Mouse (Mus musculus): ENCODE data around the gene Mlh1. TPM values are rescaled to one million over a fixed set of nuclear protein-coding genes. Genes with fewer than 3 reads are reported as not detected.

The Mlh1 gene
- 27.3 and 31.0 TPM in 2 replicates for polyA plus RNA-seq (2015; fragmentation: Nextera tagmentation; extraction: Ambion mirVana)

GRCm38 (mm10) chr9:111271434-111272160, at the start of gene Mlh1, which contains the start of gene Epm2aip1:
Mlh1 (minus strand) TSS chr9:111271791.
Epm2aip1 (plus strand) TSS chr9:111271929.
- WGBS, result under 1% methylated on average over 64 of the region's 64 CpGs
- Histone ChIP-seq H3K27ac (ENCODE audit: low read length) (peak within 1 kb of the TSS; percentile 92), H3K9me3 (replicated peaks; ENCODE audit: control insufficient read depth, low read length, poor library complexity, severe bottlenecking) (no peaks in the 10 kb centered on the region), H3K27me3 (ENCODE audit: control insufficient read depth, insufficient read depth, low read depth, low read length) (no peaks in the 10 kb centered on the region), H3K4me2 (ENCODE audit: low read length) (peak within 1 kb of the TSS; percentile 96), H3K4me3 (ENCODE audit: low read depth, low read length) (peak within 1 kb of the TSS; percentile 76), H3K36me3 (ENCODE audit: control insufficient read depth, insufficient read depth, low read length) (peaks cover 5% of the 10 kb centered on the region; the same call in 1 of the 2 replicates), H3K9ac (ENCODE audit: low read depth, low read length) (peak within 1 kb of the TSS; percentile 87), H3K4me1 (ENCODE audit: control insufficient read depth, insufficient read depth, low read length) (peaks cover 50% of the 10 kb centered on the region)
- peak; percentile 100 for ATAC-seq

- Histone ChIP-seq H3K27me3 (ENCODE audit: control insufficient read depth, insufficient read depth, low read depth, low read length) (no peaks in the 10 kb centered on the region; the same call in 1 of the 2 replicates), H3K27ac (ENCODE audit: low read length) (no peak overlapping the region), H3K9me3 (replicated peaks; ENCODE audit: control insufficient read depth, low read length, poor library complexity, severe bottlenecking) (no peaks in the 10 kb centered on the region), H3K4me2 (ENCODE audit: low read length) (no peak overlapping the region), H3K9ac (ENCODE audit: low read depth, low read length) (no peak overlapping the region), H3K36me3 (ENCODE audit: control insufficient read depth, insufficient read depth, low read length) (no peaks in the 10 kb centered on the region), H3K4me1 (ENCODE audit: control insufficient read depth, insufficient read depth, low read length) (no peaks in the 10 kb centered on the region), H3K4me3 (ENCODE audit: low read depth, low read length) (no peak overlapping the region)
- 85% methylated on average over 4 of the region's 4 CpGs for WGBS
- ATAC-seq, result no peak
Observed at GRCm38 (mm10) chr9:111320912-111321311, 49.3 kb upstream of the Mlh1 start.

GRCm38 (mm10) chr9:111314219-111314618, 42.6 kb upstream of the Mlh1 start:
- Histone ChIP-seq H3K36me3 (ENCODE audit: control insufficient read depth, insufficient read depth, low read length) (0 out of 2 replicates have a peak, but pooled peaks cover 3% of the 10 kb centered on the region), H3K27me3 (ENCODE audit: control insufficient read depth, insufficient read depth, low read depth, low read length) (peaks cover 30% of the 10 kb centered on the region), H3K4me2 (ENCODE audit: low read length) (no peak overlapping the region), H3K9me3 (replicated peaks; ENCODE audit: control insufficient read depth, low read length, poor library complexity, severe bottlenecking) (no peaks in the 10 kb centered on the region; the same call in 1 of the 2 replicates), H3K9ac (ENCODE audit: low read depth, low read length) (no peak overlapping the region), H3K4me3 (ENCODE audit: low read depth, low read length) (no peak overlapping the region), H3K4me1 (ENCODE audit: control insufficient read depth, insufficient read depth, low read length) (peaks cover 2% of the 10 kb centered on the region), H3K27ac (ENCODE audit: low read length) (no peak overlapping the region)
- 32% methylated on average over 5 of the region's 5 CpGs for WGBS
- ATAC-seq, result no peak

GRCm38 (mm10) chr9:111313793-111314192, 42.2 kb upstream of the Mlh1 start:
- H3K27ac ChIP-seq (ENCODE audit: low read length), result no peak overlapping the region
- no peaks in the 10 kb centered on the region; the same call in 1 of the 2 replicates for H3K9me3 ChIP-seq (replicated peaks; ENCODE audit: control insufficient read depth, low read length, poor library complexity, severe bottlenecking)
- no peak for ATAC-seq
- peaks cover 2% of the 10 kb centered on the region for H3K4me1 ChIP-seq (ENCODE audit: control insufficient read depth, insufficient read depth, low read length)
- 0 out of 2 replicates have a peak, but pooled peaks cover 3% of the 10 kb centered on the region for H3K36me3 ChIP-seq (ENCODE audit: control insufficient read depth, insufficient read depth, low read length)
- H3K9ac ChIP-seq (ENCODE audit: low read depth, low read length), result no peak overlapping the region
- no peak overlapping the region for H3K4me3 ChIP-seq (ENCODE audit: low read depth, low read length)
- peak overlapping the region; percentile 84; the same call in 1 of the 2 replicates for H3K4me2 ChIP-seq (ENCODE audit: low read length)
- 24% methylated on average over 5 of the region's 5 CpGs for WGBS
- H3K27me3 ChIP-seq (ENCODE audit: control insufficient read depth, insufficient read depth, low read depth, low read length), result peaks cover 30% of the 10 kb centered on the region

- H3K27ac ChIP-seq (ENCODE audit: low read length), result no peak overlapping the region
- peaks cover 2% of the 10 kb centered on the region for H3K4me1 ChIP-seq (ENCODE audit: control insufficient read depth, insufficient read depth, low read length)
- H3K36me3 ChIP-seq (ENCODE audit: control insufficient read depth, insufficient read depth, low read length), result 0 out of 2 replicates have a peak, but pooled peaks cover 3% of the 10 kb centered on the region
- H3K27me3 ChIP-seq (ENCODE audit: control insufficient read depth, insufficient read depth, low read depth, low read length), result peaks cover 30% of the 10 kb centered on the region
- 16% methylated on average over 5 of the region's 6 CpGs for WGBS
- H3K4me3 ChIP-seq (ENCODE audit: low read depth, low read length), result peak overlapping the region; percentile 62
- H3K4me2 ChIP-seq (ENCODE audit: low read length), result peak overlapping the region; percentile 84
- no peak for ATAC-seq
- H3K9ac ChIP-seq (ENCODE audit: low read depth, low read length), result no peak overlapping the region
- no peaks in the 10 kb centered on the region; the same call in 1 of the 2 replicates for H3K9me3 ChIP-seq (replicated peaks; ENCODE audit: control insufficient read depth, low read length, poor library complexity, severe bottlenecking)
Observed at GRCm38 (mm10) chr9:111313299-111313698, 41.7 kb upstream of the Mlh1 start.

- peak overlapping the region; percentile 84 for H3K4me2 ChIP-seq (ENCODE audit: low read length)
- peaks cover 30% of the 10 kb centered on the region for H3K27me3 ChIP-seq (ENCODE audit: control insufficient read depth, insufficient read depth, low read depth, low read length)
- no peaks in the 10 kb centered on the region; the same call in 1 of the 2 replicates for H3K9me3 ChIP-seq (replicated peaks; ENCODE audit: control insufficient read depth, low read length, poor library complexity, severe bottlenecking)
- WGBS, result under 1% methylated on average over 32 of the region's 59 CpGs
- H3K4me1 ChIP-seq (ENCODE audit: control insufficient read depth, insufficient read depth, low read length), result peaks cover 2% of the 10 kb centered on the region
- peak overlapping the region; percentile 75 for H3K9ac ChIP-seq (ENCODE audit: low read depth, low read length)
- H3K4me3 ChIP-seq (ENCODE audit: low read depth, low read length), result peak overlapping the region; percentile 62
- 0 out of 2 replicates have a peak, but pooled peaks cover 3% of the 10 kb centered on the region for H3K36me3 ChIP-seq (ENCODE audit: control insufficient read depth, insufficient read depth, low read length)
- H3K27ac ChIP-seq (ENCODE audit: low read length), result peak overlapping the region; percentile 53; the same call in 1 of the 2 replicates
- ATAC-seq, result peak; percentile 74
Observed at GRCm38 (mm10) chr9:111312442-111313141, 41.0 kb upstream of the Mlh1 start.

GRCm38 (mm10) chr9:111311843-111312441, 40.4 kb upstream of the Mlh1 start:
- H3K9me3 ChIP-seq (replicated peaks; ENCODE audit: control insufficient read depth, low read length, poor library complexity, severe bottlenecking), result no peaks in the 10 kb centered on the region; the same call in 1 of the 2 replicates
- H3K36me3 ChIP-seq (ENCODE audit: control insufficient read depth, insufficient read depth, low read length), result 0 out of 2 replicates have a peak, but pooled peaks cover 3% of the 10 kb centered on the region
- peak overlapping the region; percentile 84 for H3K4me2 ChIP-seq (ENCODE audit: low read length)
- 3% methylated on average over 74 of the region's 98 CpGs for WGBS
- ATAC-seq, result peak; percentile 61
- peaks cover 30% of the 10 kb centered on the region for H3K27me3 ChIP-seq (ENCODE audit: control insufficient read depth, insufficient read depth, low read depth, low read length)
- peak overlapping the region; percentile 62 for H3K4me3 ChIP-seq (ENCODE audit: low read depth, low read length)
- peak overlapping the region; percentile 75 for H3K9ac ChIP-seq (ENCODE audit: low read depth, low read length)
- H3K27ac ChIP-seq (ENCODE audit: low read length), result peak overlapping the region; percentile 53; the same call in 1 of the 2 replicates
- H3K4me1 ChIP-seq (ENCODE audit: control insufficient read depth, insufficient read depth, low read length), result peaks cover 2% of the 10 kb centered on the region

- H3K36me3 ChIP-seq (ENCODE audit: control insufficient read depth, insufficient read depth, low read length), result 0 out of 2 replicates have a peak, but pooled peaks cover 3% of the 10 kb centered on the region
- WGBS, result 9% methylated on average over 65 of the region's 72 CpGs
- peaks cover 30% of the 10 kb centered on the region for H3K27me3 ChIP-seq (ENCODE audit: control insufficient read depth, insufficient read depth, low read depth, low read length)
- peak; percentile 74 for ATAC-seq
- peaks cover 2% of the 10 kb centered on the region for H3K4me1 ChIP-seq (ENCODE audit: control insufficient read depth, insufficient read depth, low read length)
- H3K9ac ChIP-seq (ENCODE audit: low read depth, low read length), result peak within 1 kb of the TSS; percentile 75
- peak within 1 kb of the TSS; percentile 84 for H3K4me2 ChIP-seq (ENCODE audit: low read length)
- no peaks in the 10 kb centered on the region; the same call in 1 of the 2 replicates for H3K9me3 ChIP-seq (replicated peaks; ENCODE audit: control insufficient read depth, low read length, poor library complexity, severe bottlenecking)
- peak within 1 kb of the TSS; percentile 62 for H3K4me3 ChIP-seq (ENCODE audit: low read depth, low read length)
- H3K27ac ChIP-seq (ENCODE audit: low read length), result peak within 1 kb of the TSS; percentile 53; the same call in 1 of the 2 replicates
Observed at GRCm38 (mm10) chr9:111311031-111311842, 39.6 kb upstream of the Mlh1 start, which contains the start of gene Trank1. Trank1 (plus strand) TSS chr9:111311739.
